ENCODE assay signal across 21 mouse cellular contexts in the genomic region with DNA sequence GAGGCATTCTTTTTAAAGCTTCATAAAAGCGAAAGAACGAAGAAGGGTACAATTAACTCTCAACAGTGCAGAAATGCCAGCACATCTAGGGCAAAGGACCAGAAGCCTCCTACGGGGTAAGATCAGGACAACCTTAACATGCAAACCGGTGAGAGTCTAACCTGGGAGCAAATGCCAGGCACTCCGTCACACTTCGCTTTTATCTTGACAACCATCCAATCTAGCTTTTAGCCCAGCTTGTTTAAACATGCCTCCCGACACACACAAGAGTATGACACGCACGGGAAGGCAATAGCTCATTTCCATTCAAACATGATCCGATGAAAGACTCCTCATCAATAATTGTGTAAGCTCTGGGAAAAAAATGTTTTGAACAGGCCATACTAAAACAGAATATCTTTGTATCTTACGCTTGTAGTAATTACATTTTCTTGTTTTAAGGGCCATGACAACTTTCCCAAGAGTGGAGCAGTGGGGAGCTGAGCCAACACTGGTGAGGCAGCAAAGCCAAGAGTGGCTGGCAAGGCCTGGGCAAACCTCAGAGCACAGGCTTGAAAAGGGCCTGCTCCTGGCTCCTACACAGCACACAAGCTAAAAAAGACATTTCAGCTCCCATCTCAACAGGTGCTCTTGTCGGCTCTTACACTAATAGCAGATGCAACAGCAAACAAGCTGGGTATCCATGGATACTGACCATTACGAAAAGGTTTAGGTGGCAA. TPM values are rescaled to one million over a fixed set of nuclear protein-coding genes. Genes with fewer than 3 reads are reported as not detected.
DNase-seq lines count a peak whose midpoint lies in the region; ATAC-seq and TF ChIP-seq lines count a peak whose summit lies in the region.
"Had no signal": no experiment of that assay in that cellular context is flagged by ENCODE, and none has a peak within 500 bp of the region (broad histone marks: within the 10 kb centered on the region; RNA-seq: fewer than 3 reads in every experiment).

No protein-coding gene starts in this region.

- TF ChIP-seq CTCF in liver, adult 2 months (IDR thresholded peaks at IDR 0.05; ENCODE audit: low read depth, low read length), result no peak

- no peaks in the 10 kb centered on the region for H3K36me3 ChIP-seq in liver, adult 2 months (ENCODE audit: control insufficient read depth, insufficient read depth, low read length)
- H3K36me3 ChIP-seq in liver, embryonic 11.5 days (ENCODE audit: control insufficient read depth, insufficient read depth, low read length), result no peaks in the 10 kb centered on the region
- H3K36me3 ChIP-seq in midbrain, embryonic 10.5 days, result no peaks in the 10 kb centered on the region
- H3K36me3 ChIP-seq: embryonic facial prominence, embryonic 10.5 days; limb, embryonic 10.5 days; liver, embryonic 12.5 days; neural tube, embryonic 15.5 days had no signal

- no peak overlapping the region for H3K4me2 ChIP-seq in liver, embryonic 11.5 days
- H3K4me2 ChIP-seq: liver, embryonic 12.5 days; lung, embryonic 14.5 days; neural tube, embryonic 15.5 days had no signal

- DNase-seq in adrenal gland, postnatal 10 days, result peak; percentile 41
- no peak for DNase-seq in adrenal gland, adult 18-20 months (ENCODE audit: low spot score in 2 of 2)
- peak; percentile 10 for DNase-seq in gastrocnemius, postnatal 10 days
- DNase-seq in gastrocnemius, postnatal 4 days (ENCODE audit: low spot score in 2 of 2), result no peak
- peak; percentile 22 for DNase-seq in liver, adult 2 months (ENCODE audit: extremely low read depth, low read depth, low spot score)
- DNase-seq in liver, embryonic 11.5 days (ENCODE audit: low spot score), result no peak
- DNase-seq in fat pad, adult 2 months (ENCODE audit: extremely low read depth, low read depth, low spot score), result peak; percentile 91
- DNase-seq in midbrain, embryonic 10.5 days (ENCODE audit: low spot score), result no peak
- DNase-seq: cerebellum, postnatal 36 days; kidney, adult 11 months; lung, embryonic 14.5 days; lung, postnatal 36 days; right cerebral cortex, postnatal 4 days; thymus, postnatal 14 days had no signal

- TF ChIP-seq POLR2A in liver, adult 2 months (IDR thresholded peaks at IDR 0.05; ENCODE audit: extremely low read depth, insufficient read depth, low read length), result no peak

- no peak overlapping the region for H3K9ac ChIP-seq in liver, adult 2 months (ENCODE audit: low read depth, low read length)
- no peak overlapping the region for H3K9ac ChIP-seq in liver, embryonic 11.5 days (ENCODE audit: low read depth, low read length)
- H3K9ac ChIP-seq: liver, embryonic 12.5 days; lung, embryonic 14.5 days; neural tube, embryonic 15.5 days had no signal

- H3K4me3 ChIP-seq in liver, adult 2 months (ENCODE audit: insufficient read depth, low read depth, low read length), result no peak overlapping the region
- no peak overlapping the region for H3K4me3 ChIP-seq in liver, embryonic 11.5 days (ENCODE audit: low read depth, low read length)
- H3K4me3 ChIP-seq in midbrain, embryonic 10.5 days, result no peak overlapping the region
- H3K4me3 ChIP-seq: embryonic facial prominence, embryonic 10.5 days; limb, embryonic 10.5 days; liver, embryonic 12.5 days; neural tube, embryonic 15.5 days had no signal

- H3K9me3 ChIP-seq in liver, embryonic 11.5 days (ENCODE audit: control insufficient read depth, low read length), result no peaks in the 10 kb centered on the region
- no peaks in the 10 kb centered on the region; the same call in 1 of the 2 replicates for H3K9me3 ChIP-seq in midbrain, embryonic 10.5 days (replicated peaks)
- H3K9me3 ChIP-seq: embryonic facial prominence, embryonic 10.5 days; limb, embryonic 10.5 days; liver, embryonic 12.5 days; neural tube, embryonic 15.5 days had no signal

- no peaks in the 10 kb centered on the region for H3K79me2 ChIP-seq in liver, adult 2 months (ENCODE audit: control insufficient read depth, insufficient read depth, low read length)

- ATAC-seq in liver, embryonic 11.5 days (replicated peaks; ENCODE audit: low FRiP score), result no peak
- ATAC-seq: forebrain, embryonic 14.5 days; liver, embryonic 12.5 days; midbrain, embryonic 16.5 days; Patski had no signal

- no peaks in the 10 kb centered on the region for H3K27me3 ChIP-seq in liver, adult 2 months (ENCODE audit: control insufficient read depth, insufficient read depth, low read length)
- no peaks in the 10 kb centered on the region for H3K27me3 ChIP-seq in liver, embryonic 11.5 days (replicated peaks; ENCODE audit: control insufficient read depth, insufficient read depth, low read length)
- H3K27me3 ChIP-seq in midbrain, embryonic 10.5 days (ENCODE audit: low read depth, poor library complexity, severe bottlenecking), result no peaks in the 10 kb centered on the region
- H3K27me3 ChIP-seq: liver, embryonic 12.5 days; neural tube, embryonic 15.5 days; Patski had no signal

- WGBS in liver, adult 2 months, result 66% methylated on average over 13 of the region's 13 CpGs
- 75% methylated on average over 13 of the region's 13 CpGs for WGBS in liver, embryonic 11.5 days
- 89% methylated on average over 13 of the region's 13 CpGs for WGBS in midbrain, embryonic 10.5 days

- no peak overlapping the region for H3K27ac ChIP-seq in liver, adult 2 months (replicated peaks; ENCODE audit: insufficient read depth, low read depth, low read length)
- H3K27ac ChIP-seq in liver, embryonic 11.5 days (ENCODE audit: low read depth, low read length), result no peak overlapping the region
- no peak overlapping the region for H3K27ac ChIP-seq in midbrain, embryonic 10.5 days (replicated peaks)
- H3K27ac ChIP-seq: embryonic facial prominence, embryonic 10.5 days; limb, embryonic 10.5 days; liver, embryonic 12.5 days; neural tube, embryonic 15.5 days had no signal

- H3K4me1 ChIP-seq in liver, adult 2 months (ENCODE audit: control insufficient read depth, insufficient read depth, low read length), result no peaks in the 10 kb centered on the region
- no peaks in the 10 kb centered on the region for H3K4me1 ChIP-seq in liver, embryonic 11.5 days (replicated peaks; ENCODE audit: control insufficient read depth, insufficient read depth, low read length)
- H3K4me1 ChIP-seq in midbrain, embryonic 10.5 days, result peaks cover 11% of the 10 kb centered on the region
- H3K4me1 ChIP-seq: limb, embryonic 10.5 days; liver, embryonic 12.5 days; neural tube, embryonic 15.5 days had no signal

RNA-seq across cellular contexts. Expression of gene Crybg1, which starts 10.4 kb away (rescaled TPM):
- total RNA-seq in adrenal gland, postnatal 10 days (2021), result 1 to 10 TPM; 3.8 to 5.6 TPM
- total RNA-seq in adrenal gland, adult 18-20 months (2021), result 1 to 10 TPM; 1.4 to 2.0 TPM
- 1 to 10 TPM; 2.3 to 2.5 TPM for total RNA-seq in gastrocnemius, postnatal 10 days (2021)
- 1 to 10 TPM; 2.7 to 2.9 TPM for total RNA-seq in gastrocnemius, postnatal 4 days (2021)
- total RNA-seq in liver, adult 2 months (2014; rRNA removed), result 11.6 and 13.0 TPM in 2 replicates
- 3.2 TPM in 2 replicates for polyA plus RNA-seq in liver, adult 2 months (2012; rRNA removed)
- polyA plus RNA-seq in liver, embryonic 11.5 days (2014; fragmentation: Nextera tagmentation; extraction: Ambion mirVana), result 0.33 and 0.56 TPM in 2 replicates
- 0.11 and 0.15 TPM in 2 replicates for polyA plus RNA-seq in midbrain, embryonic 10.5 days (2016; fragmentation: Nextera tagmentation; extraction: Ambion mirVana)

Comparison
In these comparisons a context has a peak if more than half of its experiments do, and no peak if none do; other contexts are left out.
1. DNase-seq: peak in adrenal gland, postnatal 10 days (single experiment), gastrocnemius, postnatal 10 days (single experiment), liver, adult 2 months (single experiment) and fat pad, adult 2 months (single experiment); none in adrenal gland, adult 18-20 months (0 of 2), gastrocnemius, postnatal 4 days (0 of 2), liver, embryonic 11.5 days (single experiment) and midbrain, embryonic 10.5 days (single experiment).